Mouse (Mus musculus): ENCODE measurements around the gene Cyp26b1.

Gene Cyp26b1

GRCm38 (mm10) chr6:84588221-84588894 is 5.3 kb downstream of the Cyp26b1 start:
- in situ Hi-C loops (cut with MboI; ENCODE audit: unreplicated experiment in 2 of 2): no loop called here

GRCm38 (mm10) chr6:84587471-84588101 is 6.1 kb downstream of the Cyp26b1 start:
- in situ Hi-C loops (cut with MboI; ENCODE audit: unreplicated experiment in 2 of 2): no loop called here

- in situ Hi-C loops (cut with MboI; ENCODE audit: unreplicated experiment in 2 of 2): no loop called here
Observed at GRCm38 (mm10) chr6:84586551-84587200, 7.0 kb downstream of the Cyp26b1 start.

GRCm38 (mm10) chr6:84585686-84586300 is 7.9 kb downstream of the Cyp26b1 start:
- in situ Hi-C loops (cut with MboI; ENCODE audit: unreplicated experiment in 2 of 2): no loop called here

- in situ Hi-C loops (cut with MboI; ENCODE audit: unreplicated experiment in 2 of 2): no loop called here
Observed at GRCm38 (mm10) chr6:84584783-84585685, 8.7 kb downstream of the Cyp26b1 start.

GRCm38 (mm10) chr6:84583841-84584782 is 9.6 kb downstream of the Cyp26b1 start:
- in situ Hi-C loops (cut with MboI; ENCODE audit: unreplicated experiment in 2 of 2): no loop called here

- in situ Hi-C loops (cut with MboI; ENCODE audit: unreplicated experiment in 2 of 2): no loop called here
Observed at GRCm38 (mm10) chr6:84583371-84583770, 10.3 kb downstream of the Cyp26b1 start.

- in situ Hi-C loops (cut with MboI; ENCODE audit: unreplicated experiment in 2 of 2): no loop called here
Observed at GRCm38 (mm10) chr6:84582826-84583225, 10.9 kb downstream of the Cyp26b1 start.

GRCm38 (mm10) chr6:84581833-84582445 is 11.8 kb downstream of the Cyp26b1 start:
- in situ Hi-C loops (cut with MboI; ENCODE audit: unreplicated experiment in 2 of 2): no loop called here

- in situ Hi-C loops (cut with MboI; ENCODE audit: unreplicated experiment in 2 of 2): no loop called here
Observed at GRCm38 (mm10) chr6:84580979-84581832, 12.5 kb downstream of the Cyp26b1 start.

- in situ Hi-C loops (cut with MboI; ENCODE audit: unreplicated experiment in 2 of 2): no loop called here
Observed at GRCm38 (mm10) chr6:84579508-84579907, 14.2 kb downstream of the Cyp26b1 start.

- in situ Hi-C loops (cut with MboI; ENCODE audit: unreplicated experiment in 2 of 2): no loop called here
Observed at GRCm38 (mm10) chr6:84578928-84579327, 14.8 kb downstream of the Cyp26b1 start.

- in situ Hi-C loops (cut with MboI; ENCODE audit: unreplicated experiment in 2 of 2): no loop called here
Observed at GRCm38 (mm10) chr6:84577898-84578297, 15.8 kb downstream of the Cyp26b1 start.

- in situ Hi-C loops (cut with MboI; ENCODE audit: unreplicated experiment in 2 of 2): no loop called here
Observed at GRCm38 (mm10) chr6:84573905-84574660, 19.6 kb downstream of the Cyp26b1 start.

GRCm38 (mm10) chr6:84570039-84570438 is 23.7 kb downstream of the Cyp26b1 start:
- in situ Hi-C loops (cut with MboI; ENCODE audit: unreplicated experiment in 2 of 2): no loop called here

GRCm38 (mm10) chr6:84569590-84569989 is 24.1 kb downstream of the Cyp26b1 start:
- in situ Hi-C loops (cut with MboI; ENCODE audit: unreplicated experiment in 2 of 2): no loop called here

GRCm38 (mm10) chr6:84568880-84569279 is 24.8 kb downstream of the Cyp26b1 start:
- in situ Hi-C loops (cut with MboI; ENCODE audit: unreplicated experiment in 2 of 2): no loop called here

Data from v-Abl transformed pro-B cells (cell line).